Mouse (Mus musculus): ENCODE measurements around the gene Ccdc189.
A peak's percentile ranks its signal among the peaks of the same experiment; 100 is the strongest.
"Not testable (repeated sequence)": the region's sequence is repeated elsewhere in the genome, so short reads cannot be mapped to it uniquely, and the experiment has no call there.

The Ccdc189 gene

GRCm38 (mm10) chr7:127588011-127588871 lies at the start of gene Ccdc189, which contains the start of gene Rnf40:
Gene Ccdc189 (minus strand): TSS chr7:127588595.
Gene Rnf40 (plus strand): TSS chr7:127588767.
- DNase-seq, result peak; percentile 97

GRCm38 (mm10) chr7:127636963-127637362 lies 48.6 kb upstream of the Ccdc189 start:
- DNase-seq, result peak; percentile 85

- no peak for DNase-seq
These were observed 43.0 kb upstream of the Ccdc189 start for GRCm38 (mm10) chr7:127631416-127631815.

- no peak for DNase-seq
These were observed 40.3 kb upstream of the Ccdc189 start for GRCm38 (mm10) chr7:127628646-127629045.

GRCm38 (mm10) chr7:127626471-127626870 lies 38.1 kb upstream of the Ccdc189 start:
- no peak for DNase-seq

GRCm38 (mm10) chr7:127626039-127626438 lies 37.6 kb upstream of the Ccdc189 start:
- no peak for DNase-seq

GRCm38 (mm10) chr7:127618402-127618801 lies 30.0 kb upstream of the Ccdc189 start:
- not testable (repeated sequence) for DNase-seq

GRCm38 (mm10) chr7:127617962-127618361 lies 29.6 kb upstream of the Ccdc189 start:
- DNase-seq, result no peak

GRCm38 (mm10) chr7:127616881-127617280 lies 28.5 kb upstream of the Ccdc189 start:
- DNase-seq, result no peak

GRCm38 (mm10) chr7:127616336-127616735 lies 27.9 kb upstream of the Ccdc189 start:
- DNase-seq, result no peak

- peak; percentile 75 for DNase-seq
These were observed 26.8 kb upstream of the Ccdc189 start, which contains the start of gene Zfp629 for GRCm38 (mm10) chr7:127614891-127615843. Gene Zfp629 (minus strand): TSS chr7:127615797.

- DNase-seq, result no peak
These were observed 26.1 kb upstream of the Ccdc189 start for GRCm38 (mm10) chr7:127614511-127614890.

GRCm38 (mm10) chr7:127614091-127614490 lies 25.7 kb upstream of the Ccdc189 start:
- DNase-seq, result no peak

GRCm38 (mm10) chr7:127613501-127613900 lies 25.1 kb upstream of the Ccdc189 start:
- DNase-seq, result no peak

- DNase-seq, result no peak
These were observed 23.2 kb upstream of the Ccdc189 start for GRCm38 (mm10) chr7:127611561-127611960.

GRCm38 (mm10) chr7:127611011-127611410 lies 22.6 kb upstream of the Ccdc189 start:
- no peak for DNase-seq

GRCm38 (mm10) chr7:127607150-127607549 lies 18.8 kb upstream of the Ccdc189 start:
- DNase-seq, result no peak

GRCm38 (mm10) chr7:127604256-127604655 lies 15.9 kb upstream of the Ccdc189 start:
- no peak for DNase-seq

GRCm38 (mm10) chr7:127602903-127603302 lies 14.5 kb upstream of the Ccdc189 start:
- no peak for DNase-seq

- no peak for DNase-seq
These were observed 13.3 kb upstream of the Ccdc189 start for GRCm38 (mm10) chr7:127601735-127602134.

- no peak for DNase-seq
These were observed 12.2 kb upstream of the Ccdc189 start for GRCm38 (mm10) chr7:127600612-127601011.

GRCm38 (mm10) chr7:127596747-127597146 lies 8.4 kb upstream of the Ccdc189 start:
- DNase-seq, result no peak

GRCm38 (mm10) chr7:127592575-127592974 lies 4.2 kb upstream of the Ccdc189 start:
- DNase-seq, result no peak

All from right cerebral cortex, adult 18-20 months (tissue).